ENCODE assay signal across 7 mouse cellular contexts in genomic region chr8:94666456-94667308, GRCm38 (mm10). TPM values are rescaled to one million over a fixed set of nuclear protein-coding genes. Genes with fewer than 3 reads are reported as not detected.
A peak's percentile ranks its signal among the peaks of the same experiment; 100 is the strongest.
DNase-seq lines count a peak whose midpoint lies in the region; ATAC-seq lines count a peak whose summit lies in the region.

Gene Arl2bp, plus strand, starts transcription at chr8:94666600.

- H3K4me3 ChIP-seq in intestine, embryonic 16.5 days (ENCODE audit: low read length) = peak within 1 kb of the TSS; percentile 90
- H3K4me3 ChIP-seq in midbrain, embryonic 11.5 days (ENCODE audit: low read depth, low read length) = peak within 1 kb of the TSS; percentile 85

- ATAC-seq in intestine, embryonic 16.5 days = peak; percentile 99
- ATAC-seq in midbrain, embryonic 11.5 days (ENCODE audit: low FRiP score) = peak; percentile 99

- peak; percentile 97 for DNase-seq in adrenal gland, adult 2 months
- DNase-seq in embryo, embryonic 11.5 days (ENCODE audit: low read depth, low spot score) = peak; percentile 88
- DNase-seq in gastrocnemius, postnatal 4 days (ENCODE audit: low spot score in 2 of 2) = peak; percentile 89 to 95
- DNase-seq in left cerebral cortex, postnatal 36 days (ENCODE audit: low spot score in 2 of 2) = peak; percentile 92 to 93
- peak; percentile 99 for DNase-seq in midbrain, embryonic 11.5 days (ENCODE audit: low spot score, missing footprints)
- peak; percentile 93 for DNase-seq in skeletal muscle tissue, adult 2 months (ENCODE audit: low read depth, low spot score)

- no peaks in the 10 kb centered on the region for H3K27me3 ChIP-seq in intestine, embryonic 16.5 days (replicated peaks; ENCODE audit: control insufficient read depth, insufficient read depth, low read length)
- no peaks in the 10 kb centered on the region for H3K27me3 ChIP-seq in midbrain, embryonic 11.5 days (ENCODE audit: control insufficient read depth, insufficient read depth, low read length)

- intact Hi-C loops in left cerebral cortex, postnatal 36 days (cut with DNase I) = no loop called here

- WGBS in intestine, embryonic 16.5 days = under 1% methylated on average over 72 of the region's 74 CpGs
- under 1% methylated on average over 72 of the region's 74 CpGs for WGBS in midbrain, embryonic 11.5 days

- peak within 1 kb of the TSS; percentile 81 for H3K27ac ChIP-seq in intestine, embryonic 16.5 days (ENCODE audit: low read length)
- H3K27ac ChIP-seq in midbrain, embryonic 11.5 days (ENCODE audit: low read depth, low read length) = peak within 1 kb of the TSS; percentile 79

- no peaks in the 10 kb centered on the region for H3K36me3 ChIP-seq in intestine, embryonic 16.5 days (ENCODE audit: control insufficient read depth, insufficient read depth, low read length)
- H3K36me3 ChIP-seq in midbrain, embryonic 11.5 days (ENCODE audit: control insufficient read depth, insufficient read depth, low read length) = peaks cover 9% of the 10 kb centered on the region

- peak within 1 kb of the TSS; percentile 98 for H3K9ac ChIP-seq in intestine, embryonic 16.5 days (ENCODE audit: low read depth, low read length)
- H3K9ac ChIP-seq in midbrain, embryonic 11.5 days (ENCODE audit: low read length) = peak within 1 kb of the TSS; percentile 98

- H3K4me2 ChIP-seq in intestine, embryonic 16.5 days (ENCODE audit: low read depth, low read length) = peak within 1 kb of the TSS; percentile 64
- peak within 1 kb of the TSS; percentile 65 for H3K4me2 ChIP-seq in midbrain, embryonic 11.5 days

- no peaks in the 10 kb centered on the region for H3K9me3 ChIP-seq in intestine, embryonic 16.5 days (ENCODE audit: control insufficient read depth, low read length)
- no peaks in the 10 kb centered on the region for H3K9me3 ChIP-seq in midbrain, embryonic 11.5 days (ENCODE audit: control insufficient read depth, low read length)

- peaks cover 13% of the 10 kb centered on the region for H3K4me1 ChIP-seq in intestine, embryonic 16.5 days (ENCODE audit: control insufficient read depth, insufficient read depth, low read length)
- H3K4me1 ChIP-seq in midbrain, embryonic 11.5 days (ENCODE audit: control insufficient read depth, insufficient read depth, low read length) = peaks cover 11% of the 10 kb centered on the region

RNA-seq across cellular contexts. Expression of gene Arl2bp, which starts in this region (rescaled TPM):
- total RNA-seq in adrenal gland, adult 2 months (2021) = 10 to 100 TPM; 86.3 to 88.6 TPM
- polyA plus RNA-seq in adrenal gland, adult 2 months (2012; rRNA removed) = 91.9 and 92.2 TPM in 2 replicates
- 10 to 100 TPM; 70.9 to 77.7 TPM for total RNA-seq in gastrocnemius, postnatal 4 days (2021)
- 104 and 106 TPM in 2 replicates for polyA plus RNA-seq in intestine, embryonic 16.5 days (2015; fragmentation: Nextera tagmentation; extraction: Ambion mirVana)
- total RNA-seq in left cerebral cortex, postnatal 36 days (2021) = 100 to 1,000 TPM; 153 to 159 TPM
- 94.6 and 108 TPM in 2 replicates for polyA plus RNA-seq in midbrain, embryonic 11.5 days (2014; fragmentation: Nextera tagmentation; extraction: Ambion mirVana)

Comparison
In these comparisons a context has a peak if more than half of its experiments do, and no peak if none do; other contexts are left out.
1. Peak in every context shown above with its lines: DNase-seq, ATAC-seq, H3K4me3 ChIP-seq and H3K27ac ChIP-seq.